Mouse (Mus musculus) liver, embryonic 12.5 days (tissue): ENCODE data around the gene Cgnl1. TPM values are rescaled to one million over a fixed set of nuclear protein-coding genes. Genes with fewer than 3 reads are reported as not detected.

Experiments
- ATAC-seq: fragments of 200-750 bp; cut with Nextera tagmentation; 2 replicates; pipeline ENCODE4 v1.8.0; 2017; ENCODE audit warnings: moderate number of reproducible peaks, mild to moderate bottlenecking, moderate library complexity
- H3K27ac ChIP-seq: fragments of 300-500 bp; sonication (generic); 2 replicates; pipeline ENCODE4 v1.5.1; 2016; ENCODE audit warnings: mild to moderate bottlenecking
- H3K27me3 ChIP-seq: fragments of 300-500 bp; sonication (generic); replicated peaks from 2 replicates; pipeline ENCODE4 v1.6.1; 2016; ENCODE audit warnings: mild to moderate bottlenecking, moderate library complexity
- H3K36me3 ChIP-seq: fragments of 300-500 bp; sonication (generic); 2 replicates; pipeline ENCODE4 v1.6.1; 2016; ENCODE audit warnings: mild to moderate bottlenecking, moderate library complexity
- H3K4me1 ChIP-seq: fragments of 300-500 bp; sonication (generic); 2 replicates; pipeline ENCODE4 v1.6.1; 2016
- H3K4me2 ChIP-seq: fragments of 300-500 bp; sonication (generic); 2 replicates; pipeline ENCODE4 v1.6.1; 2016; ENCODE audit warnings: mild to moderate bottlenecking, moderate library complexity
- H3K4me3 ChIP-seq: fragments of 300-500 bp; sonication (generic); 2 replicates; pipeline ENCODE4 v1.5.1; 2016; ENCODE audit warnings: mild to moderate bottlenecking, moderate library complexity
- H3K9ac ChIP-seq: fragments of 300-500 bp; sonication (generic); 2 replicates; pipeline ENCODE4 v1.6.1; 2016; ENCODE audit warnings: mild to moderate bottlenecking, moderate library complexity
- H3K9me3 ChIP-seq: fragments of 300-500 bp; sonication (generic); replicated peaks from 2 replicates; pipeline ENCODE4 v1.6.1; 2016; ENCODE audit warnings: mild to moderate bottlenecking, moderate library complexity
- WGBS: fragments of 180-500 bp; shearing (Covaris S2); methylation state at CpG from one replicate; pipeline ENCODE4 v1.1.7; 2016; ENCODE audit not compliant: insufficient replicate concordance; 5-methylcytosine and 5-hydroxymethylcytosine counted together
- polyA plus RNA-seq: library from polyadenylated mRNA; unstranded; fragments of >200 nt; fragmentation: Nextera tagmentation; extraction: Ambion mirVana; gene quantifications from 2 replicates; pipeline ENCODE4 v1.2.1, GENCODE M21; 2016

Cgnl1 gene
- polyA plus RNA-seq, 1 experiment from 2014 or later, result 3.0 TPM

DNA sequence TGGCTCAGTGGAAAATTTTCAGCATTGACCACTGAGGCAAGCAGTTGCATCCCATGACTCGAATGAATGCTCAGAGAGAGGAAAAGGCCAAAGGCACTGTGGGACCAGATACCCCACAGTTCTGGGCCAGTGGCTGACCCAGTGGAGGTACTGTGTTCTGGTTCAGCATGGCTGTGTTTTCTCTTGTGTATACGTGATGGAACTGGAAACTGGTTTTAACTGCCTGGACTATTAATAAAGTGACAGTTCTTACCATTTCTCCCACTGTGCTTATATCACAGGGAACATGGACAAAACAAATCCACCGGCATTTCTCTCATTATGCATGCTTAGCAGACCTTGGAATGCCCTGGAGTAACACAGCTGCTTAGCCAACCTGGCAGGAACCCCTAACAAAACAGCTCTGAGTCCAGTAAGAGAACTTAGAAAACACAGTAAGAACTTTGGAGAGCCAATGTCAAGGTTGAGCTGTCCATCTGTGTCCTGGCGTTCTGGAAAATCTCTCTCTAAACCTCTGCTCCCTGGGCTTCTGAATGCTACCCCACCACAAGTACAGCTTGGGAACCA, 131.0 kb downstream of the Cgnl1 start:
- 64% methylated on average over 4 of the region's 4 CpGs for WGBS
- ATAC-seq, result no peak
- H3K4me3 ChIP-seq, result no peak overlapping the region
- no peak overlapping the region for H3K9ac ChIP-seq
- no peaks in the 10 kb centered on the region for H3K27me3 ChIP-seq
- H3K4me2 ChIP-seq, result no peak overlapping the region
- peaks cover 6% of the 10 kb centered on the region; the same call in 1 of the 2 replicates for H3K9me3 ChIP-seq
- H3K4me1 ChIP-seq, result no peaks in the 10 kb centered on the region
- H3K36me3 ChIP-seq, result peaks cover 6% of the 10 kb centered on the region
- H3K27ac ChIP-seq, result no peak overlapping the region

GRCm38 (mm10) chr9:71638198-71638597, 133.2 kb downstream of the Cgnl1 start:
- peaks cover 9% of the 10 kb centered on the region for H3K36me3 ChIP-seq
- H3K4me2 ChIP-seq, result no peak overlapping the region
- no peak overlapping the region for H3K4me3 ChIP-seq
- WGBS, result 69% methylated on average over 11 of the region's 11 CpGs
- H3K27me3 ChIP-seq, result no peaks in the 10 kb centered on the region
- H3K9ac ChIP-seq, result no peak overlapping the region
- H3K27ac ChIP-seq, result no peak overlapping the region
- H3K4me1 ChIP-seq, result no peaks in the 10 kb centered on the region
- no peak for ATAC-seq
- peaks cover 12% of the 10 kb centered on the region for H3K9me3 ChIP-seq

DNA sequence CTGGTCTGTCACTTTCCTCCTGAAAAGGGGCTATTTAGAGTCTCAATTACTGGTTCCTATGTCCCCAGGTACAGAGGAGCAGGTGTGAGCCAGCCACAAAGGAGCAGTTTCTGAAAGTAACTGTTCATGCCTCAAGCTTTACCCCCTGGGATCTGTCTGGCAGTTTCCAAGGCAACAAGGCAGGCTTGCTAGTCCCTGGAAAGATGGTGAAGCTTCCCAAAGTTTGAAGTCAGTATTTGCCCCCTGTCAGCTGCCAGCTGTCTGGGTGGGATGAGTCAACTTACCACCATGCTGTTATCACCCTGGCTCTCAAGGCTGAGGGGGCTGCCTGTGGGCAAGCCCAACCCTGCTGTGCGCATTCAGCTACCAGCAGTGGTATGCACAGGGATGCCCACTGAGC, 134.5 kb downstream of the Cgnl1 start:
- peaks cover 3% of the 10 kb centered on the region for H3K36me3 ChIP-seq
- no peak overlapping the region for H3K4me2 ChIP-seq
- H3K4me1 ChIP-seq, result no peaks in the 10 kb centered on the region
- peaks cover 6% of the 10 kb centered on the region; the same call in 1 of the 2 replicates for H3K9me3 ChIP-seq
- no peak for ATAC-seq
- H3K4me3 ChIP-seq, result no peak overlapping the region
- WGBS, result 77% methylated on average over 1 of the region's 1 CpGs
- no peak overlapping the region for H3K9ac ChIP-seq
- H3K27me3 ChIP-seq, result no peaks in the 10 kb centered on the region
- no peak overlapping the region for H3K27ac ChIP-seq

- no peak for ATAC-seq
- Histone ChIP-seq H3K9ac (no peak overlapping the region), H3K27me3 (no peaks in the 10 kb centered on the region), H3K9me3 (peaks cover 6% of the 10 kb centered on the region; the same call in 1 of the 2 replicates), H3K27ac (no peak overlapping the region), H3K4me1 (no peaks in the 10 kb centered on the region), H3K4me3 (no peak overlapping the region), H3K4me2 (no peak overlapping the region), H3K36me3 (peaks cover 3% of the 10 kb centered on the region)
- 46% methylated on average over 1 of the region's 1 CpGs for WGBS
Measured at GRCm38 (mm10) chr9:71635627-71636026, 135.8 kb downstream of the Cgnl1 start.

- 58% methylated on average over 2 of the region's 2 CpGs for whole genome bisulfite sequencing
- peaks cover 3% of the 10 kb centered on the region for H3K36me3 ChIP-seq
Measured at GRCm38 (mm10) chr9:71634916-71635315, 136.5 kb downstream of the Cgnl1 start.

DNA sequence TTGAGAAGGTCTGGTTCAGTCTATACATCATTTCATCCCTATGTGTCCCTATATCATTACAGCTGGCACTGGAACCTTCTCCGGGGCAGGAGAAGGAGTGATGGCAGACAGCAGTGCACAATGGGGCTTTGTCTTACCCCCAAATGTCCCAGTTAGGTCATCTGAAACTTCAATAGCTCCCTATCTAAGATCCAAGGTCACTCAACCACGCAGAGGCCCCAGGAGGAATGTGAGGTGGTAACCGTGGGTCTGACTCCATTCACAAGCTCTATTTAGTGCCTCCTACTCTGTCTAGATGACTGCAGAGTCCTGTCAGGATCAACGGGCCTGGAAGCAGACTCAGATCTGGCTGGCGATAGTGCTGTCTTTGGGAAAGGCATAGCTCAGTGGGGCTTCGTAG, 142.5 kb downstream of the Cgnl1 start:
- WGBS, result 66% methylated on average over 6 of the region's 6 CpGs
- Histone ChIP-seq H3K36me3 (no peaks in the 10 kb centered on the region; the same call in 1 of the 2 replicates), H3K9me3 (peaks cover 3% of the 10 kb centered on the region; the same call in 1 of the 2 replicates)

More at GRCm38 (mm10) chr9:71634916-71635315, 136.5 kb downstream of the Cgnl1 start:
- H3K27me3 ChIP-seq, result no peaks in the 10 kb centered on the region
- peaks cover 6% of the 10 kb centered on the region; the same call in 1 of the 2 replicates for H3K9me3 ChIP-seq
- no peak for ATAC-seq
- no peak overlapping the region for H3K9ac ChIP-seq
- H3K4me2 ChIP-seq, result no peak overlapping the region
- H3K4me1 ChIP-seq, result no peaks in the 10 kb centered on the region
- no peak overlapping the region for H3K27ac ChIP-seq
- no peak overlapping the region for H3K4me3 ChIP-seq

DNA sequence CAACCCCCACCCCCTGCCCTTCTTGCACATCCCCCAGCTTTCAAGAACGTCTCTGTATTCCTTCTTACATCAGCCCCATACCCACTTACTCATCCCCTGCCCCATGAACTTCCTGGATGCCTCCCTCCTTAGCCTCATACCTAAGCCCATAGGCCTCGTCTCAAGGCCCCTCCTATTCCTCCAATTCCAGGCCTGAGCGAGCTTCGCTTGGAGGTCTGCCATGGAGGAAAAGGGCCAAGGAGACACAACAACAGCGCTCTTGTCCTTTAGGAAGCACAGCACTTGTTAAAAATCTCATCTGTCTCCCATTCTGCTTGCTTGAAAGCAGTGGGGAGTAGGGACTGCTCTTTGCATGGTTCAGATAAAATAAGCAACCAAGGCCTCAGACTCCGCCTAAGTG, 143.1 kb downstream of the Cgnl1 start:
- no peaks in the 10 kb centered on the region for H3K27me3 ChIP-seq
- no peaks in the 10 kb centered on the region for H3K36me3 ChIP-seq
- H3K27ac ChIP-seq, result no peak overlapping the region
- H3K4me3 ChIP-seq, result no peak overlapping the region
- H3K9ac ChIP-seq, result no peak overlapping the region
- WGBS, result 66% methylated on average over 6 of the region's 6 CpGs
- no peak overlapping the region for H3K4me2 ChIP-seq
- no peaks in the 10 kb centered on the region for H3K9me3 ChIP-seq
- no peaks in the 10 kb centered on the region for H3K4me1 ChIP-seq
- ATAC-seq, result no peak

More for the DNA sequence above, 142.5 kb downstream of the Cgnl1 start:
- H3K4me1 ChIP-seq, result no peaks in the 10 kb centered on the region
- H3K27ac ChIP-seq, result no peak overlapping the region
- no peak overlapping the region for H3K4me2 ChIP-seq
- no peak overlapping the region for H3K4me3 ChIP-seq
- ATAC-seq, result no peak
- no peak overlapping the region for H3K9ac ChIP-seq
- no peaks in the 10 kb centered on the region for H3K27me3 ChIP-seq

DNA sequence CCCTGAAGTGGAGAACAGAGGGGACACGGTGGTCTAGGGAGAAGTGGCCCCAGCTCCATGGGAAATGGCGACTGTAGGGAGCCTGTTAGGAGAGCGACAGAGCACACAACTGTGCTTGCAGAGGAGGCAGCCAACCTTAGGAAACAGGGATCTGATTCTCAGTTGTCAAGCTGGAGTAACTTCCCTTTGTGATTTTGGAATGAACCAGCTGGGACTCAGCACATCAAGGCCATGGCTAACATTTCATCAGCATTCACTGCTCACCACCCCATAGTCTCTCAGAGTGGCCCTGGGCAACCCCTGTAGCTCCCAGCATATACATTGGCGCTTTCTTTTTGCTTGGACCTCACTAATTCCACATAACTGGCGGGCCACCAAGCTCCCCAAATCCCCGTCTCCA, 145.4 kb downstream of the Cgnl1 start:
- Histone ChIP-seq H3K4me1 (no peaks in the 10 kb centered on the region), H3K9me3 (no peaks in the 10 kb centered on the region), H3K4me3 (no peak overlapping the region), H3K27me3 (no peaks in the 10 kb centered on the region), H3K9ac (no peak overlapping the region), H3K27ac (no peak overlapping the region), H3K36me3 (no peaks in the 10 kb centered on the region), H3K4me2 (no peak overlapping the region)
- ATAC-seq, result no peak
- 62% methylated on average over 6 of the region's 6 CpGs for WGBS

DNA sequence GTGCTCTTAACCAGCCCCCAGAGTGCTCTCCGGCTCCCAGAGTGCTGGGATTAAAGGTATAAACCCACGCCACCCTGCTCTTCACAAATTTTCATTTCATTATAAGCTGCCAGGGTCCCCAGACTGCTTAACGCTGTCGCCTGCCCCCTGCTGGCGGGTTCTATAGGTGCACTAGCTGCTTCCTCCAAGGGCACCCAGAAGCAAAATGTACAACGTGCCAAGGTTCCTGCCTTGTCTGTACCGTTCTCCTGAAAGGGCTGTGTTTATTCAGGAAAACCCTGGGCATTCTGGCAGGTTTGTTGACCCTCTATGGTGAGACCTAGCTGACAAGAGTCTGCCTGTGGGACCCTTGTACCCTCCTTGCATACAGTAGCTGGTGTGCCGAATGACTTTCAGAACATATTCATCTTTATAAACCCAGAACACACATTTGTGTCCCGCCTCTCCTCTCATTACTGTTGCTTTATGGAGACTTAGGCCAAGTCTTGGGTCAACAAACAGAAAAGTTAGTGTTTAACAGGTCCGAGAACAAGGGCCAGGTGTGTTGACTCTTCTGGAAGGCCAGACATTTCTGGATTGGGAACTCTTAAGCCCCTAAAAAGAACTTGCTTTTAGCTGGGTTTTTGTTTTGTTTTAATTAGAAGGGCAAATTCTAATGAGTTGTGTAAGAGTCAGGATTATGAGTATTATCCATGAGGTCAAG, 146.5 kb downstream of the Cgnl1 start:
- Histone ChIP-seq H3K4me1 (no peaks in the 10 kb centered on the region), H3K9ac (no peak overlapping the region), H3K27ac (no peak overlapping the region), H3K27me3 (no peaks in the 10 kb centered on the region), H3K9me3 (no peaks in the 10 kb centered on the region), H3K4me2 (no peak overlapping the region), H3K36me3 (no peaks in the 10 kb centered on the region), H3K4me3 (no peak overlapping the region)
- no peak for ATAC-seq
- WGBS, result 31% methylated on average over 10 of the region's 10 CpGs

DNA sequence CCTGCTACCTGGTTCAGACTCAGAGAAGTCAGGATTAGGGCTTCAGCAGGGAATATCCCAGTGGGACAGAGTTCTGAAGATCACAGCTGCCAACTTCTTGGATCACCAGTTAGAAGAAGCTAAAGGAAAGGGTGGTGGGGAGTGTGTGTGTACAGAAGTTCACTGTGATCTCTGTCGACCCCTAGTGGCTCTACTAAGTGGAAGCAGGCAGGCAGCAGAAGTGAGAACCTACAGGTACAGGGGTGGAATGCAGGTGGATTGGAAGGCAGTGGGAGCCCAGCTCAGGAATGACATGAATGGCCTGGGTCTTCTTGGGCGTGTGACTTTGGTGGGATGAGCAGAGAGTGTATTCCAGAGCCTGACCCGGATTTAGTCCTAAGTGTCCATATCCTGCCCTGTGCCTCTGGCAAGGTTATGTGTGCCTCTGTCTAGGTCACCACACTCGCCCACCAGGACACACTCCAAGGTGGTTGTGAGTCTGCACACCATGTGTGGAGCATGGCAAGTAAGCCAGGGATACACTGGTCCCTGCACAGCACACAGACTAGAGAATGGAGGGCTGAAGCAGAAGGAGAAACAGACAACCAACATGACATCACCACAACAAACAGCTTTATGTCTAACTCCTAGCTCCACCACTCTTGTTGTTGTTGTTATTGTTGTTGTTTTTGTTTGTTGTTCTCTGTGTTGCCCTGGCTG, 147.4 kb downstream of the Cgnl1 start:
- H3K27ac ChIP-seq, result no peak overlapping the region
- H3K27me3 ChIP-seq, result no peaks in the 10 kb centered on the region
- ATAC-seq, result no peak

GRCm38 (mm10) chr9:71622593-71622992, 148.8 kb downstream of the Cgnl1 start:
- Histone ChIP-seq H3K9ac (no peak overlapping the region), H3K9me3 (no peaks in the 10 kb centered on the region), H3K27me3 (no peaks in the 10 kb centered on the region), H3K4me2 (no peak overlapping the region), H3K4me1 (no peaks in the 10 kb centered on the region), H3K36me3 (no peaks in the 10 kb centered on the region), H3K4me3 (no peak overlapping the region), H3K27ac (no peak overlapping the region)
- no peak for ATAC-seq
- WGBS, result 65% methylated on average over 3 of the region's 3 CpGs

More for the DNA sequence above, 147.4 kb downstream of the Cgnl1 start:
- Histone ChIP-seq H3K36me3 (no peaks in the 10 kb centered on the region), H3K4me1 (no peaks in the 10 kb centered on the region), H3K9ac (no peak overlapping the region), H3K9me3 (no peaks in the 10 kb centered on the region), H3K4me2 (no peak overlapping the region), H3K4me3 (no peak overlapping the region)
- whole genome bisulfite sequencing, result 31% methylated on average over 4 of the region's 4 CpGs

DNA sequence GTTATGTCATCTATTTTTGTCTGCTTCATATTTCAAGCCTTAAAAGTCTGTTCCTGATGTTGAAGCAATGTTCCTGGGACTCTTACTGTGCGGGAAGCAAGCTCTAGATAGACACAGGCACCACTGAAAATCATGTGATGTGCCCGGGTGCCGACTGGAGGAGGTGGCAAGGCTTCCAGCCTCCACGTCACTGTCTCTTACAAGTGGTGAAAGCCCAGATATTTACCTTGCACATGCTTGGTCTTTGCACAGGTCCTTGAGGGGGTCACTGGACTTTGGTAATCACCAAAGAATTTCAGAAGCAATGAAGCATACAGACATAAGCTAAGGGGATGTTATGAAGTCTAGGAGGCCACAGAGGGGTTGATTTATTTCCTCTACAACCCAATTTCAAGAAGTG, 149.4 kb downstream of the Cgnl1 start:
- WGBS, result 68% methylated on average over 4 of the region's 4 CpGs
- Histone ChIP-seq H3K4me2 (no peak overlapping the region), H3K36me3 (no peaks in the 10 kb centered on the region), H3K27ac (no peak overlapping the region), H3K9me3 (no peaks in the 10 kb centered on the region), H3K27me3 (no peaks in the 10 kb centered on the region), H3K4me1 (no peaks in the 10 kb centered on the region), H3K9ac (no peak overlapping the region), H3K4me3 (no peak overlapping the region)
- ATAC-seq, result no peak
